Mouse (Mus musculus): ENCODE measurements around the gene Ceacam16. TPM values are rescaled to one million over a fixed set of nuclear protein-coding genes. Genes with fewer than 3 reads are reported as not detected.

The Ceacam16 gene
- polyA plus RNA-seq, 1 experiment: 21.7 TPM

GRCm38 (mm10) chr7:19864241-19864640 is 3.1 kb upstream of the Ceacam16 start:
- Histone ChIP-seq H3K27me3 (ENCODE audit: control insufficient read depth, insufficient read depth, low read length) (no peaks in the 10 kb centered on the region), H3K4me3 (ENCODE audit: extremely low read depth, insufficient read depth, insufficient read length) (no peak overlapping the region), H3K4me1 (ENCODE audit: control insufficient read depth, insufficient read depth, insufficient read length) (no peaks in the 10 kb centered on the region; the same call in 1 of the 2 replicates), H3K36me3 (ENCODE audit: control insufficient read depth, insufficient read depth, low read length) (no peaks in the 10 kb centered on the region), H3K27ac (ENCODE audit: insufficient read depth, low read length) (no peak overlapping the region)
- 68% methylated on average over 2 of the region's 2 CpGs for WGBS
- DNase-seq (ENCODE audit: low read depth in 1 of 2, low spot score in 2 of 2): no peak
- no peak for TF ChIP-seq POLR2A (IDR thresholded peaks at IDR 0.05; ENCODE audit: low read depth, low read length)
- no peak for TF ChIP-seq CTCF (IDR thresholded peaks at IDR 0.05; ENCODE audit: extremely low read depth, insufficient read depth, insufficient read length, insufficient replicate concordance)

GRCm38 (mm10) chr7:19859740-19860139 is 1.4 kb downstream of the Ceacam16 start:
- Histone ChIP-seq H3K27ac (ENCODE audit: insufficient read depth, low read length) (no peak overlapping the region), H3K4me1 (ENCODE audit: control insufficient read depth, insufficient read depth, insufficient read length) (no peaks in the 10 kb centered on the region; the same call in 1 of the 2 replicates), H3K27me3 (ENCODE audit: control insufficient read depth, insufficient read depth, low read length) (no peaks in the 10 kb centered on the region), H3K36me3 (ENCODE audit: control insufficient read depth, insufficient read depth, low read length) (no peaks in the 10 kb centered on the region), H3K4me3 (ENCODE audit: extremely low read depth, insufficient read depth, insufficient read length) (no peak overlapping the region)
- WGBS: 42% methylated on average over 10 of the region's 10 CpGs
- no peak for DNase-seq (ENCODE audit: low read depth in 1 of 2, low spot score in 2 of 2)
- no peak for TF ChIP-seq POLR2A (IDR thresholded peaks at IDR 0.05; ENCODE audit: low read depth, low read length)
- no peak for TF ChIP-seq CTCF (IDR thresholded peaks at IDR 0.05; ENCODE audit: extremely low read depth, insufficient read depth, insufficient read length, insufficient replicate concordance)

GRCm38 (mm10) chr7:19856283-19856682 is 4.8 kb downstream of the Ceacam16 start:
- no peak for TF ChIP-seq POLR2A (IDR thresholded peaks at IDR 0.05; ENCODE audit: low read depth, low read length)
- no peak for TF ChIP-seq CTCF (IDR thresholded peaks at IDR 0.05; ENCODE audit: extremely low read depth, insufficient read depth, insufficient read length, insufficient replicate concordance)
- Histone ChIP-seq H3K4me1 (ENCODE audit: control insufficient read depth, insufficient read depth, insufficient read length) (peaks cover 5% of the 10 kb centered on the region; the same call in 1 of the 2 replicates), H3K27me3 (ENCODE audit: control insufficient read depth, insufficient read depth, low read length) (peaks cover 3% of the 10 kb centered on the region), H3K36me3 (ENCODE audit: control insufficient read depth, insufficient read depth, low read length) (no peaks in the 10 kb centered on the region), H3K4me3 (ENCODE audit: extremely low read depth, insufficient read depth, insufficient read length) (no peak overlapping the region), H3K27ac (ENCODE audit: insufficient read depth, low read length) (no peak overlapping the region)
- 82% methylated on average over 6 of the region's 6 CpGs for WGBS
- no peak for DNase-seq (ENCODE audit: low read depth in 1 of 2, low spot score in 2 of 2)

DNA sequence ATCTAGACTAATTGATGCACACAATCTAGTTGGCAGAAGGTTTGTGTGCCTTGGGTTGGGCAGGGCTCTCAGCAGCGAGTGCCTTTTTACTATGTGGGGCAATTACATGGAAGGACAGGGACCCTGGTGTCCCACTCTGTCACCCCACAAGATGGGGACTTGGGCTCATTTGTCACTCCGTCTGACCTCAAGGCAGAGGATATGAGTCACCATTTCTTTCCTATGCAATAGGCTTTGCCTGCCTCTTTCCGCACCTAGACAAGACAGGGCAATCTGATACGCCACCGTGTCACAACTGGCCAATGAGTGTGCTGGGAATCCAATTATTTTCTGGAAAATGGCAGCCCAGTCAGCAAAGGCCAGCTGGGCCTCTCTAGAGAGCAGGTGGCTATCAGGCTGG is 5.4 kb downstream of the Ceacam16 start:
- Histone ChIP-seq H3K4me3 (ENCODE audit: extremely low read depth, insufficient read depth, insufficient read length) (no peak overlapping the region), H3K27me3 (ENCODE audit: control insufficient read depth, insufficient read depth, low read length) (peaks cover 3% of the 10 kb centered on the region), H3K4me1 (ENCODE audit: control insufficient read depth, insufficient read depth, insufficient read length) (peaks cover 5% of the 10 kb centered on the region; the same call in 1 of the 2 replicates), H3K36me3 (ENCODE audit: control insufficient read depth, insufficient read depth, low read length) (no peaks in the 10 kb centered on the region), H3K27ac (ENCODE audit: insufficient read depth, low read length) (no peak overlapping the region)
- TF ChIP-seq CTCF (IDR thresholded peaks at IDR 0.05; ENCODE audit: extremely low read depth, insufficient read depth, insufficient read length, insufficient replicate concordance) (no peak), POLR2A (IDR thresholded peaks at IDR 0.05; ENCODE audit: low read depth, low read length) (no peak)
- WGBS: 47% methylated on average over 5 of the region's 5 CpGs
- DNase-seq (ENCODE audit: low read depth in 1 of 2, low spot score in 2 of 2): no peak

GRCm38 (mm10) chr7:19853526-19853925 is 7.6 kb downstream of the Ceacam16 start:
- 96% methylated on average over 20 of the region's 20 CpGs for WGBS
- H3K27me3 ChIP-seq (ENCODE audit: control insufficient read depth, insufficient read depth, low read length): peaks cover 3% of the 10 kb centered on the region
- peaks cover 5% of the 10 kb centered on the region; the same call in 1 of the 2 replicates for H3K4me1 ChIP-seq (ENCODE audit: control insufficient read depth, insufficient read depth, insufficient read length)
- H3K36me3 ChIP-seq (ENCODE audit: control insufficient read depth, insufficient read depth, low read length): no peaks in the 10 kb centered on the region
- TF ChIP-seq POLR2A (IDR thresholded peaks at IDR 0.05; ENCODE audit: low read depth, low read length): no peak
- TF ChIP-seq CTCF (IDR thresholded peaks at IDR 0.05; ENCODE audit: extremely low read depth, insufficient read depth, insufficient read length, insufficient replicate concordance): no peak
- H3K27ac ChIP-seq (ENCODE audit: insufficient read depth, low read length): no peak overlapping the region
- H3K4me3 ChIP-seq (ENCODE audit: extremely low read depth, insufficient read depth, insufficient read length): no peak overlapping the region
- DNase-seq (ENCODE audit: low read depth in 1 of 2, low spot score in 2 of 2): no peak

DNA sequence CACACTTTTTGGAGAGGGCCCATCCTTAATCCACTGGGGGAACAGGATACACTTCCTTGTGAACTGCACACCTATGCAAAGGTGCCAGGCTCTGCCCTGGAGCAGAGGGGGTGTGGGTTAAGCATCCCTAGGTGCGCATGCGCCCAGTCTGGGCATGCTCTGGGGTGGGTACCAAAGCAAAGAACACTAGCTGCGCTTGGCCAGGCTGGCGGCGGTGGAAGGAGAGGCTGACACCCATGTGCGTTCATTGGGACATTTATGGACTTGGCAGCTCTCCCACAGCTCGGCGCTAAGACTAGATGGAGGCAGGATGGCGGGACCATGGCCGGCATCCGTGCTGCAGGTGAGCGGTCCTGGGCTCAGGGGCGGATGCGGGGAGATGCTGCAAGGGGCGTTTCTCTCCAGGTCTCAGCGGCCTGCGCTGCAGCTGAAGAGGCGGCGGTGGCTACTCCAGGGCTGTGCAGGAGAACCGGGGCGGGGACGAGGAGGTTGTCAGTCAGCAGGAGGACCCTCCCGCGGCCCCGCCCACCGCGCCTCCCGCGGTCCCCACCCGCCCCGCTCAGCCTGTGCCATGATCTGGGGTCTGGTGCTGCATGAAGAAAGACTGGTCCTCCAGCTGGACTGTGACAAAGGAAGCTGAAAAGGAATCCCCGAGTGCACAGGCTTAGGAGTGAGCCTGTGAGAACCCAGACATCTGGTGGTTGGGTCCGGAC is 9.1 kb downstream of the Ceacam16 start, which contains the start of gene Gm19345:
Gene Gm19345, plus strand, starts transcription at position 146 of the 713 bp plus-strand sequence.
- no peak for TF ChIP-seq CTCF (IDR thresholded peaks at IDR 0.05; ENCODE audit: extremely low read depth, insufficient read depth, insufficient read length, insufficient replicate concordance)
- TF ChIP-seq POLR2A (IDR thresholded peaks at IDR 0.05; ENCODE audit: low read depth, low read length): no peak
- no peak for DNase-seq (ENCODE audit: low read depth in 1 of 2, low spot score in 2 of 2)
- no peak within 1 kb of the TSS for H3K4me3 ChIP-seq (ENCODE audit: extremely low read depth, insufficient read depth, insufficient read length)
- peaks cover 5% of the 10 kb centered on the region; the same call in 1 of the 2 replicates for H3K4me1 ChIP-seq (ENCODE audit: control insufficient read depth, insufficient read depth, insufficient read length)
- WGBS: 9% methylated on average over 33 of the region's 33 CpGs
- no peak within 1 kb of the TSS for H3K27ac ChIP-seq (ENCODE audit: insufficient read depth, low read length)
- H3K27me3 ChIP-seq (ENCODE audit: control insufficient read depth, insufficient read depth, low read length): peaks cover 3% of the 10 kb centered on the region
- no peaks in the 10 kb centered on the region for H3K36me3 ChIP-seq (ENCODE audit: control insufficient read depth, insufficient read depth, low read length)

All from spleen, adult 2 months (tissue).